Mouse (Mus musculus) layer of hippocampus, adult 2 months (tissue): ENCODE measurements around the gene Naaladl2. TPM values are rescaled to one million over a fixed set of nuclear protein-coding genes. Genes with fewer than 3 reads are reported as not detected.

Experiments used
- DNase-seq, 2 experiments: peaks; one replicate each; pipeline ENCODE4 v3.0.0; 2022; ENCODE audit warnings: low spot score in 2 of 2
- H3K27ac ChIP-seq: fragments of 200-600 bp; 2 replicates; pipeline ENCODE4 v1.8.1; 2022
- H3K4me3 ChIP-seq: fragments of 200-600 bp; 2 replicates; pipeline ENCODE4 v1.8.1; 2022; ENCODE audit warnings: mild to moderate bottlenecking
- CTCF ChIP-seq: fragments of 200-600 bp; conservative IDR thresholded peaks from 2 replicates; pipeline ENCODE4 v1.8.1; 2022; ENCODE audit warnings: antibody characterized with exemption, mild to moderate bottlenecking, moderate library complexity
- total RNA-seq, 2 experiments: library from RNA; stranded (reverse); gene quantifications; 2 replicates each; pipeline ENCODE4 v1.2.3; 2021

Naaladl2 gene
- total RNA-seq, 2 experiments from 2014 or later, result 2.2 to 2.5 TPM

DNA sequence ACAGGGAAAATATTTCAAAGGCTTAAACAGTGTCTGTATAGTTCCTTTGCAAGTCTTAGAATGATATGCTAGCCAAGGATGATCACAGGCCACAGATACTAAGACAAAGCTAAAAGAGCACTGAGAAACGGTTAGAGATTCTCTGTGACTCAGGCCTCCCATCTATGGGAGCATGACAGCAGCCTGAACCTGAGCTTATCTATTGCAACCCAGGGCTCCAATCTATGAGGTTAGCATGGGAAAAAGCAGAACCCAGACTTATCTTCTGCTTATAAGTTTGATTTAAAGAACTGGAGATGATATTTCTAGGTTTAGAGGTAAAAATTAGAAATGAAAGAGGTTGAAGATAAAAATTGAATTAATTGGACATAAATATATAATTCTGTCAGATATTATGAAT is 587.4 kb downstream of the Naaladl2 start:
- DNase-seq, result no peak
- TF ChIP-seq CTCF, result no peak
- H3K27ac ChIP-seq, result no peak overlapping the region
- no peak overlapping the region for H3K4me3 ChIP-seq

DNA sequence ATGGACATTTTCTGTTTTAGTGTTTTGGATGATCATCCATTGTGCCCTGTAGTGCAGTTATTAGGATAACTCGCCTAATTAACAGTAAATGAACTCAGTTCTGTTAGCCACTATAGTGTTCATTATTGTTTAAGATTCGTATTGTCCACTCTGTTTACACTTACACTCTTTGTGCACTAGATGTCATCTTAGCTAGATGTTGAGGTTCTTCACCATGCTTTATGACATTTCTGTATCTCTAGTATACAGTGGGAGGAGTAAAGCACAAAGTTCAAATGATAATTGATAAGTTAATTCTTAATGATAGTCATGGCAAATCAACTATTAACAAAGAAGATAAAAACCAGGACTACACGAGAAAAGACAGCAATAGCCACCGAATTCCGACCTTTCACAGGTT is 590.4 kb downstream of the Naaladl2 start:
- Histone ChIP-seq H3K27ac (no peak overlapping the region), H3K4me3 (no peak overlapping the region)
- TF ChIP-seq CTCF, result peak; percentile 34
- DNase-seq, result no peak

DNA sequence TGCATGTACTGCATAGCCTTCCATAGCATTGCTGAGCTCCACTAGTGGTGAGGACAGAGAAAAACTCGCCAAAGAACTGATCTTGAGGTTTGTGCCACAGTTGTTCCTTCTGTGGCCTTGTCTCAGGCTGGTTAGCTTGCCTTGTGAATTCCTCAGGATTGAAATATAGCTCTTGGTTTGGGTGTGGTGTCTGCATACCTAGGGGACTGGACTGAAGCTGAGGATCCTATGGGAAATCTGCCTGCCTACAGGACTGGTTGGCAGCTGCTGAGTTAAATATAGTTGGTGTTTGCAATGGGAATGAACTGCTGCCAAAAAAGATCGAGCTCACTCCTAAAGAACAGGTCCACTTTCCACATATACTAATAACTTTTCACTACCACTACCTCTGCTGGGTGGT is 591.4 kb downstream of the Naaladl2 start:
- TF ChIP-seq CTCF, result no peak
- DNase-seq, result no peak
- Histone ChIP-seq H3K27ac (no peak overlapping the region), H3K4me3 (no peak overlapping the region)

DNA sequence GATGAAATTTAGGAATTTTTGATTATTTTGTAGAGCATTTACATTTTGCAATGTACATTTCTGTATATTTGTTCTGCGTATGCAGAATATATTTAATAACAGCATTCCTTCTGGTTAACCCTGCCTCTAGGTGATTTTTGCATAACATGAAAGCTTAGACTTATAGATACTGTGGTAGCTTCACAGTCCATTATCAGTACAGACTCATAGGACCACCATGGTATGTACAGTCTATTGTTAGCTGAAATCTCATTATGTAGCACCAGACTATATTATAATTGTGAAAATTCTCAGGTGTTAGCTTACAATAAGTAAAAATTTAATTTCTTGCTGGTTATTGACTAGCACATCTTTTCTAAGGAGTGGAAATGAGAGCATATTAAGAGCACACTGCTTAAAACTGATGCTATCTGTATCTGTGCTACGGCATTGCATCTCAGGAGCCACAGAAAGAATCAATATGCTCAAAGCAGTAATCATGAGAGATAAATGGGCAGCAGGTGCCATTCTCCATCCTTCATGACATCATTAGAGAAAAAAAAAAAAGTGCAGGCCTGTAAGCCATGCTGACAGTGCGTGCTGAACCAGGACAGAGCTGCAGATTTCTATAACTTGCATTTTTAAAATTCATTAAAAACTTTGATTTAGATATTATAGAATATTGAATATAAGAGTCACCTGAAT is 610.1 kb downstream of the Naaladl2 start:
- DNase-seq, result no peak
- H3K27ac ChIP-seq, result no peak overlapping the region
- no peak overlapping the region for H3K4me3 ChIP-seq
- TF ChIP-seq CTCF, result no peak

DNA sequence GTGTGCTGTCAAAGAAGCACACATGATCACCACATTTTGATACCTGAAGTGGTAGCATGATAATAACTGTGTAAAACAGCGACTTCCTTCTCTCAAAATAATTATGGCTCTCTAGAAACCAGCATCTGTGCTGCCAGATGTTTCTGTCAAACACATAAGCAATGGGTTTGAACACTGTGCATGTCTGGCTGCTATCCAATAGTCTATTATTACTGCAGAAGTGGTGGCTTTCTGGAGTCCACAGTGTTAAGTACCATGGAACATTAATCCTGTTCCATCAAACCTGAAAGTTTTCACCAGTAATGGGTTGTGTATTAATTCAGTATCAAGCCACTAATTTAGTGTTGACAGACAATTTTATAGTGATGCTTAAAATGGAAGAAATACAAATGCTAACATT is 629.1 kb downstream of the Naaladl2 start:
- no peak for DNase-seq
- H3K27ac ChIP-seq, result no peak overlapping the region
- no peak overlapping the region for H3K4me3 ChIP-seq
- no peak for TF ChIP-seq CTCF

DNA sequence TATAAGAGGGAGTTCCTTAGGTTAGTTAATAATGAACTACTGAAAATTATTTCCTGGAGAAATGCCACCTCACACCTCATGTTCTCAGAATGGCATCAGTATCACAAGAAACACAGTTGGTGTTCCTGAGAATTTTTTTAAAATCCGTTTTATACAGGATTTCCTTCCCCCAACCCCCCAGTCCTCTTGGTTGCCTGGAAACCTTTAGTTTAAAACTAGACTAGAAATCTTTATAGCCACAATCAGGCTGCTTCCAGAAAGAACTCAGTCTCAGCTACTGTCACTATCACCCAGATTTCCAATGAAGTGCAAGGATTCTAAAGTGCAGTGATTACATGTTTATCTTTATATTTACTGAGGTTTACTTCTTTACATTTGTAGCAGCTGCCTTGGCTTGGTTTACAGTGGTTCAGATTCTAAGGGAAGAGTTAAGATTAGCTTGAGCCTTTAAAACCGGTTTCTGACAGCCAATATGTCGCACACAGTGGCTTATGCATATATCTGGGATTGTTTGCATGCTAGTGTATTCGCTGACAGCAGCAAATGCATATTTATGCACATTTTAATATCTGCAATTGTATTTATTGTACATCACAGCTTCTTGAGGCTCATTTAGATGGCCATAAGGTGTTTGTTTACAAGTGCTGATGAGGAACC is 657.5 kb downstream of the Naaladl2 start:
- Histone ChIP-seq H3K27ac (peak overlapping the region; percentile 10; the same call in 1 of the 2 replicates), H3K4me3 (no peak overlapping the region)
- TF ChIP-seq CTCF, result no peak
- peak; percentile 16 to 18 for DNase-seq

DNA sequence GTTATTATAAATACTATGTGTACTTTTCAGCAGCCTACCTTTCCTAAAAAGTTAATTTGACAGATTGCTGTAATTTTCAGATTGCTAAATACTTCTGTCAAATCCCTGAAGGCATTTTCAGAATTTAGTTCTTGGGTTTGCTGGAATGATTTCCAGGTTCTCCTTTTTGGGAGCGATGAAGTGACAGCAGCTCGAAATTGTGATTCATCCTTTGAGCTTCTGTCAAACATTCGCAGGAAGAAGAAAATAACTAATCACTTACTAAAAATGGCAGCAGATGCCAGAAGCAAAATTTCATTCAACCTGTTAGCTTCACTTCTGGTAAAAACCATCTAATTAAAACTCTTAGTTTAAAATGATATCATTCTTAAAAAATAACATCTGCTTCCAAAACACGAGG is 680.1 kb downstream of the Naaladl2 start:
- no peak for TF ChIP-seq CTCF
- Histone ChIP-seq H3K4me3 (no peak overlapping the region), H3K27ac (no peak overlapping the region)
- DNase-seq, result peak; percentile 28 to 73

DNA sequence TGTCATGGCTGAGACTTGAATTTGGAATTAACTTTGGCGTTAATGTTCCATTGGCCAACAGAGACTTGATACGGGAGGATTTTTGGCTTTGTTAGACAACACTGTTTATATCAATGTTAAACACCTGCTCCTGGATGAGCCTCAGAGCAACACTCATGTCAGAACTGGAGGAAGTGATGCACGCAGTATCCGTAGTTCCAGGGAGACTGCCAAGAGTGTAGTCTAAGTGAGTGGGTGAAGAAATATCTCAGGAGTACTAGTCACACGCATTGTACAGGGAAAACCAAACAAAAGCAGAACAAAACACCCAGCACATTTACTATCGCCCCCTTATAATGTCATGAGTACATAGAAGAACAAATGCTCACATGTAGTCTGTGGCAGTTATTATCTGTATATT is 703.4 kb downstream of the Naaladl2 start:
- Histone ChIP-seq H3K27ac (no peak overlapping the region), H3K4me3 (no peak overlapping the region)
- no peak for TF ChIP-seq CTCF
- peak in 1 of 2 experiments; percentile 3 for DNase-seq

DNA sequence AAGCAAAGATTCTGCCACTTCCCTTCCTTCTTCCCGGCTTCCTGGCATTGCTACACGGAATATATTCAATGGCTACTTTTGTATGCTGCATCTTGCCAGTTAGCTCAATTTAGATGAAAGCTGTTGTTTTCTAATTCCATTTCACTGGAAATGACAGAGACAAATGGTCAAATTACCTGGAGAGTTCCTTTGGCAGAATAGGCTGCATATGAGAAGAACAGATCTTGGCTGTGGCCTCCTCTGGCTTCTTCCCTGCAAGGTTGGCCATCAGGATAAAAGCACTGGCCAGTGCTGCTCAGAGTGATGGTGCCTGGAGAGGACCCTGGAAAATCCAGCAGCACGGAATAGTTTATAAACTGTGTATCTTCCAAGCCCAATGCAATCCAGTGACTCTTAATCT is 711.3 kb downstream of the Naaladl2 start:
- no peak for TF ChIP-seq CTCF
- DNase-seq, result no peak
- Histone ChIP-seq H3K27ac (no peak overlapping the region), H3K4me3 (no peak overlapping the region)

DNA sequence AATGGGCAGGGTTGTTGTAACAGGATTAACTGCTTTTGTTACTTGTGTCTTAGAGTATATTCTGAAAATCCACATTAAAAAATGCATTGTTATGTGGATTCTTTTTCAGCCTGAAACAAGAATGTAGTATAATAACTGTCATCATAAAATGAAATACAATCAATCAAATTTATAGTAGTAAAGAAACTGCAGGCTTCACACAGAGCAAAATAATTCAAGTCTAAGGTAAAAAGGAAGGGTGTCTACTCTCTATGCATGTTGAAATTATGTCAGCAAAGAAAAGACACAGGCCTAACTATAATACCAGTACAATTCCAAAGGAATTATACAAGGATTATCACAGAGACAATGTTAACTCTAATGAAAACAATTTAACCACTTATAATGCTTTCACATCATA is 752.3 kb downstream of the Naaladl2 start:
- no peak for DNase-seq
- H3K27ac ChIP-seq, result no peak overlapping the region
- TF ChIP-seq CTCF, result no peak
- H3K4me3 ChIP-seq, result no peak overlapping the region

DNA sequence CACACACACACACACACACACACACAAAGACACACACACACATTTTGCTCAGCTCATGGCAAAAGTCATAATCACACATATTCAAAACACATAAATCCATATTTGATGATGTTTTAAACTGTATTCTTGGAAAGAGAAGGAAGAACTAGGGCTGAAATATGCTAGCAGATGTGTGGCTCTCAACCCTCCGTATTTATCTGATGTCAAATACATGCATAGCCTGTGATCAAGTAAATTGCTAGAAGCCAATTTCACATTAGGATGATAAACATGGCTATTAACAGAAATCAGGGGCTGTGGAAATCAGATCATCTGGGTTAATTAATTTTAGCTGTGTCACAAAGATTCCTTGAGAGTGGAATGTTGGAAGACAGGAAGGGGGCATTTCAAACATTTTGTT is 752.8 kb downstream of the Naaladl2 start:
- no peak overlapping the region for H3K4me3 ChIP-seq
- no peak for TF ChIP-seq CTCF
- no peak for DNase-seq
- no peak overlapping the region for H3K27ac ChIP-seq

DNA sequence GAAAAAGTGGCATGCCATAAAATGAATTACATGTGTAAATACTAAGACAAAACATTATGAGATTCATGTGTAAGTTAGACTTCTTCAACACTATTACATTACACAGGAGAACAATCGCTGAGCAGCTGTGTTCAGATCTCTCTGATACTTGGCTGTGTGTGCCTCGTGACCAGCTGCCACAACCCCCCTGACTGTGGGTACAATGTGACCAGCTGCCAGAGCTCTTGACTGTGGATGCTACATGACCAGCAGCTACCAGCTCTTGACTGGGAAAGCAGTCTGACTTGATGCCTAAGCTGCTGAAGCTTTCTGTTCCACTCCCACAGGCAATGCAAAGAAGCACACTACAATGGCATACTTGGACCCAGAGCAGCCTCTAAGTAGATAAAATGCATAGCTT is 789.1 kb downstream of the Naaladl2 start:
- DNase-seq, result no peak
- Histone ChIP-seq H3K27ac (no peak overlapping the region), H3K4me3 (no peak overlapping the region)
- TF ChIP-seq CTCF, result no peak

DNA sequence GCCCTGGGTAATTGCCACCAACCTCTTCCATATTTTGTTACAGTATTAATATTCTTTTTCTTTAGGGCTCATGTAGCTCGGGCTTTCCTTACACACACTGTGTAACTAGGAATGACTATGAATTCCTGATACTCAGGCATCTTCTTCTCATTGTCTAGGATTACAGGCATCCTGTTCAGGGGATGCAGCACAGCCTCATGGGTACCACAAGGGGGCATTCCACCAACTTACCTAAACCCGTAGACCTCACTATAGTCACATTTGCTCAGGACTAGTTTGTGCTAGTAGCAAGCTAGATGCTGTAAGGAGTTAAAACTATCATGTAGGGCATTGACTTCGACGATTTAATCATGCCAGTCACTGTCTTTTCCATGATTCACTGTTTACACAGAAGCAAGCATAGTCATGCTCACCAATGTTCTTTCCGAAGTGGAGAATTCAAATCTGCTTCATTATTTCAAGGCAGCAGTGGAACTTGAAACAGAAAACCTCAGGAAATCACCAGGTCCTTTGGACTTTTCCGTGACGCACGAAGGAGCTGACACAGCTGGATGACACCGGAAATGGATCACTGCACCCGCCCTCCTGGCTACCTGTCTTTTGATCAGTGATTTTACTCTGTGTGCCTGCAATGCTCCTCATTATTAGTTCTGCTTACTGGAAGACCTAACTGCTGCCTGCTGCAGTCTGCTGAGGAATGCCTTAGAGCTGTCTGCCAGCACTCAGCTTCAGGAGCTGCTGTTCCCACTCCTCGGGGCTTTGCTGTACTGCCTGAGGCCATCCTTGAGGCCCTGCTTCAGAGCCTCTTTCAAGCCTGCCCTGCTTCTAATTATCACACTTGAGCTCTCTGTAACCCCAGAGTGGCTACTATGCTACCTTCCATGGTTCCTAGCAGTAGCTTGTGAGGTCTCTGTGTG is 822.3 kb downstream of the Naaladl2 start:
- peak; percentile 51 for TF ChIP-seq CTCF
- DNase-seq, result no peak
- Histone ChIP-seq H3K4me3 (no peak overlapping the region), H3K27ac (no peak overlapping the region)
